Mouse (Mus musculus) forebrain, embryonic 11.5 days (tissue): ENCODE data around the gene Emg1. TPM values are rescaled to one million over a fixed set of nuclear protein-coding genes. Genes with fewer than 3 reads are reported as not detected.

Experiments
- ATAC-seq: fragments of 200-750 bp; cut with Nextera tagmentation; replicated peaks from 2 replicates; pipeline ENCODE4 v1.8.0; 2017; ENCODE audit warnings: moderate TSS enrichment; ENCODE audit not compliant: low FRiP score
- DNase-seq: peaks from one replicate; pipeline ENCODE4 v3.0.0-alpha.2; 2017; ENCODE audit warnings: low spot score
- H3K27ac ChIP-seq: fragments of 300-500 bp; sonication (generic); 2 replicates; pipeline ENCODE4 v1.5.1; 2014; ENCODE audit warnings: low read depth, low read length
- H3K27me3 ChIP-seq: fragments of 300-500 bp; sonication (generic); 2 replicates; pipeline ENCODE4 v1.6.1; 2014; ENCODE audit warnings: mild to moderate bottlenecking, low read length, mixed read lengths; ENCODE audit not compliant: control insufficient read depth, insufficient read depth
- H3K36me3 ChIP-seq: fragments of 300-500 bp; sonication (generic); 2 replicates; pipeline ENCODE4 v1.6.1; 2014; ENCODE audit warnings: mild to moderate bottlenecking, low read length, moderate library complexity, mixed read lengths; ENCODE audit not compliant: control insufficient read depth, insufficient read depth
- H3K4me1 ChIP-seq: fragments of 300-500 bp; sonication (generic); replicated peaks from 2 replicates; pipeline ENCODE4 v1.6.1; 2014; ENCODE audit warnings: low read length, mixed read lengths; ENCODE audit not compliant: control insufficient read depth, insufficient read depth
- H3K4me2 ChIP-seq: fragments of 300-500 bp; sonication (generic); 2 replicates; pipeline ENCODE4 v1.6.1; 2014; ENCODE audit warnings: low read depth, mild to moderate bottlenecking, low read length, moderate library complexity, mixed read lengths; ENCODE audit not compliant: severe bottlenecking
- H3K4me3 ChIP-seq: fragments of 300-500 bp; sonication (generic); 2 replicates; pipeline ENCODE4 v1.5.1; 2014; ENCODE audit warnings: low read depth, low read length
- H3K9ac ChIP-seq: fragments of 300-500 bp; sonication (generic); 2 replicates; pipeline ENCODE4 v1.6.1; 2014; ENCODE audit warnings: low read length
- H3K9me3 ChIP-seq: fragments of 300-500 bp; sonication (generic); 2 replicates; pipeline ENCODE4 v1.6.1; 2016; ENCODE audit warnings: low read length, mixed read lengths; ENCODE audit not compliant: control insufficient read depth
- WGBS: fragments of 180-500 bp; shearing (Covaris S2); extraction: QIAGEN DNeasy Blood & Tissue Kit; methylation state at CpG from one replicate; pipeline ENCODE4 v1.1.7; 2014; 5-methylcytosine and 5-hydroxymethylcytosine counted together
- polyA plus RNA-seq: library from polyadenylated mRNA; unstranded; fragments of >200 nt; fragmentation: Nextera tagmentation; extraction: Ambion mirVana; gene quantifications from 2 replicates; pipeline ENCODE4 v1.2.1, GENCODE M21; 2014

Gene Emg1
- polyA plus RNA-seq, 1 experiment from 2014 or later, result 228 TPM

DNA sequence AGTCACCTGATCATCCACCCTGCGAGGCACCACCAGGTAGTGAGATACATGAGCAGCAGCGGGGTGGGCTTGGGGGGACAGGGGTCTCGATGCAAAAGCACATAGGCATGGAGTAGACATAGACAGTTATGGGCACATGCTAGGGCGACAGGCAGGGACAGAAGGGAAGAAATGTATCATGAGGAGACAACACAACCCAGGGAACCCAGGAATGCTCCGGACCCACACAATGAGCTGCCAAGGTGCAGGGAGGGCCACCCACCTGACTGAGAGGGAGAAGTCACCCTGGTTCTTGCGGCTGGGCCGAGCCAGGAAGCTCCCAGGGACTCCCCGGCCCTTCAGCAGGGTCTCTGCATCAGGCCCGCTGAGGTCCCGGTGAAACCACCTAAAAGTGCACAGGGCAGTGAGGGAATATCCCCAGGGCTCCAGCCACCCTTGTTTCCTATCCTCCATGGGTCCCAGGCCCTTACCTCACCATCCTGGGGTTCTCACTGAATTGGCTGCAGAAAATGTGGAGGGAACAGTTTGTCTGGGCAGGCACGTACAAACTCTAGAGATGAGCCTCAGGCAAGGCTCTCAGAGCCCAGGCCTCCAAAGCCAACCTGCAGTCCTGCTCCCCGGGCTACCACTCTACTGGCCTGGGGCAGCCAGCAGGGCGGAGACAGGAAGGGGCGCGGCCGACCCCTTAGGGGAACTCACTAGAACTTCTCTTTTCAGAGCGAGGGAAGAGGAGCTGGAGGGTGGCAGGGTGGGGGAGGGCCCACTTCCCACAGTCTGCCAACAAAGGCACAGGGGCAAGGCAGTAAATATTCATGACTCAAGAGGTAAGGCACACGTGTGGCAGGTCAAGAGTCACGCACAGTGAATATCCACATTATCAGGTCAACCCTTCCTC, 20.7 kb upstream of the Emg1 start:
- no peak overlapping the region for H3K9ac ChIP-seq
- no peaks in the 10 kb centered on the region for H3K9me3 ChIP-seq
- no peak overlapping the region for H3K27ac ChIP-seq
- H3K4me1 ChIP-seq, result no peaks in the 10 kb centered on the region
- no peak overlapping the region for H3K4me2 ChIP-seq
- no peaks in the 10 kb centered on the region for H3K36me3 ChIP-seq
- ATAC-seq (no peak), DNase-seq (no peak)
- H3K4me3 ChIP-seq, result no peak overlapping the region
- no peaks in the 10 kb centered on the region for H3K27me3 ChIP-seq
- 60% methylated on average over 19 of the region's 19 CpGs for WGBS

DNA sequence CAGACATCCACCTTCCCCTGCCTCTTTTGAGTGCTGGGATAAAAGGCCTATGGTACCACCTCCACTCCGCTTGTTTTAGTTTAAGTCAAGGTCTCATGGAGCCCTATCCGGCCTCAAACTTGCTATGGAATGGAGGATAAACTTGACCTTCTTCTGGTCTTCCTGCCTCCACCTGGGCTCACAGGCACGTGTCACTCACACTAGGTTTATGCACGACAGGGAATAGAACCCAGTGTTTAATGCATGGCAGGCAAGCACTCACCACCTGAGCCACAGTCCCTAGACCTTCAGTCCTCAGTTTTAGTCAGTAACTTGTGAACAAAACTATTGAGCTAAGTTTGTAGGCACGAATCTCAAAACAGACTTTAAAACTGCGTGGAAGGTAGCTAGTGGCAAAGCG, 19.1 kb upstream of the Emg1 start:
- 90% methylated on average over 7 of the region's 7 CpGs for WGBS
- no peak overlapping the region for H3K4me2 ChIP-seq
- H3K36me3 ChIP-seq, result no peaks in the 10 kb centered on the region
- H3K27ac ChIP-seq, result no peak overlapping the region
- H3K4me1 ChIP-seq, result no peaks in the 10 kb centered on the region
- no peak overlapping the region for H3K9ac ChIP-seq
- H3K4me3 ChIP-seq, result no peak overlapping the region
- ATAC-seq (no peak), DNase-seq (no peak)
- H3K9me3 ChIP-seq, result no peaks in the 10 kb centered on the region
- H3K27me3 ChIP-seq, result no peaks in the 10 kb centered on the region

DNA sequence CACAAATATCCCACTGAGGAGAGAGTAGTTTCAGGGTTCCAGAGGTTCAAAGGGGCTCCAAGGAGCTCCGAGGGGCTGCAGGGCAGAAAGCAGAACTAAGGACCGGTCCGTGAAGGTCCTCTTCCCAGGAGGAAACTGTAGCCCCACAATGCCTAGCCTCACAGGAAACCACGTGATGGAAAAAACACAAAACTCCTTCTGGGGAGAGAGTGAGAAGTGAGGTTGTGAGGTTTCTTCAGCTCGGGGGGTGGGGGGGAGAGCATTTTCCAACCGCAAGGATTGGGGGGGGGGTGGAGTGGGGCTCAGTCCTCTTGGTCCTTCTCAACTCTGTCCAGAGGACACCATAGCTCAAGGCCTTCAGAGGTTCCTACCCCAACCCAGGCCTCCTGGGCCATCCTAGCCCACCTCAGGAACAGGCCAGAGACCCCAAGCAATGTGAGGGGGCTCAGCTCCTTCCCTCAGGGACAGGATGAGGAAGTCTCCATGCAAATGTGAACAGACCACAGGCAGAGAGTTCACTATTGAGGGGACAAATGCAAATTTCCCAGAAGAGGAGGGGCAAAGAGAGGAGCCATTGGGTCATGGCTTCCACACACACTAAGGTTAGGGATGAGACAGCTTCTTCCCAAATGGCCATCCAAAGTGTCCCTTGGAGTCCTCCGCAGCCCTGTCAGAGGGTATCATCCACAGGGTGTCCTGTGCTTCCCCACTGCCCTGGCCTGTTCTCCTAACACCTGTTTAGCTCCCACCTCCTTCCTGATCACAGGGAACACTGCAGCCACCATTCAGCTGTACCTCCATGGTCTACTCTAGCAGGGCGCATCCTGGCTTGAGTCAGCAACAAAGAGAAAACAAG, 18.1 kb upstream of the Emg1 start:
- H3K4me3 ChIP-seq, result no peak overlapping the region
- H3K27me3 ChIP-seq, result no peaks in the 10 kb centered on the region
- H3K9me3 ChIP-seq, result no peaks in the 10 kb centered on the region
- WGBS, result 91% methylated on average over 8 of the region's 8 CpGs
- no peak overlapping the region for H3K9ac ChIP-seq
- H3K27ac ChIP-seq, result no peak overlapping the region
- no peaks in the 10 kb centered on the region for H3K4me1 ChIP-seq
- ATAC-seq (no peak), DNase-seq (no peak)
- H3K4me2 ChIP-seq, result no peak overlapping the region
- no peaks in the 10 kb centered on the region for H3K36me3 ChIP-seq

DNA sequence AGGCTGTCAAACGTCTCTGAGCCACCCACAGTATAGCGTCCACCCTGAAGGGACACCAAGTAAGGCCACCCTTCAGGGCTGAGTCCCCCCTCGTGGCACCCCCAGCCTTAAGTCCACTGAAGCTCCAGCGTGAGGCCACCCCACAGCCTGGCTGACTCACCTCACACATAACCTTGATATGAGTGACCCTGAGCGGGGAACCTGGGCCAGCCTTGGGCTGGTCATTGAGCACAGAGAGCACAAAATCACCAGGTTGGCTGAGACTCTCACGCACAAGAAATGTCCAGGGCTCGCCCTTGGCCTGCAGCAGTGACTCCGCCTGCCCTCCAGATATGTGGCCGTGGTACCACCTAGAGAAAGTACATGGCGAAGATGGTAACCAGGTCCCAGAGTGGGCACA, 16.6 kb upstream of the Emg1 start:
- DNase-seq (no peak), ATAC-seq (no peak)
- H3K27ac ChIP-seq, result no peak overlapping the region
- no peaks in the 10 kb centered on the region for H3K9me3 ChIP-seq
- H3K4me3 ChIP-seq, result no peak overlapping the region
- H3K9ac ChIP-seq, result no peak overlapping the region
- no peaks in the 10 kb centered on the region for H3K4me1 ChIP-seq
- 92% methylated on average over 10 of the region's 10 CpGs for WGBS
- no peak overlapping the region for H3K4me2 ChIP-seq
- no peaks in the 10 kb centered on the region for H3K27me3 ChIP-seq
- H3K36me3 ChIP-seq, result no peaks in the 10 kb centered on the region

DNA sequence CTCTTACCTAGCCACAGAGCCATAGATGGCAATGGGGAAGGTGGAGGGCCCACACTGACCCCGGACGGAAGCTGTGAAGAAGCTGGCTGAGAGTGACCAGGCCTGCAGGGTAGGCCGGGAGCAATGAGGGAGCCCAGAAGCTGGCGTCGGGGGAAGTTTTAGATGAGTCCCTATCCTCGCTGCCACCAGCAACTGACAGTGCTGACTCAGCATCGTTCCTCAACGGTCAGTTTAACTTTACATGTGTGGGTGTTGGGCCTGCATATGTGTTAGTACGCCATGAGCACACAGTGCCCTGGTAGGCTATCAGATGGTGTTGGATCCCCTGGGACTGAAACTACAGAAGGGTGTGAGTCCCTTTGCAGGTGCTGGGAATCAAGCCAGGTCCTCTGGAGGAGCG, 12.5 kb upstream of the Emg1 start:
- Histone ChIP-seq H3K9me3 (no peaks in the 10 kb centered on the region), H3K9ac (no peak overlapping the region), H3K27me3 (no peaks in the 10 kb centered on the region), H3K4me3 (no peak overlapping the region), H3K36me3 (no peaks in the 10 kb centered on the region), H3K4me1 (no peaks in the 10 kb centered on the region), H3K4me2 (no peak overlapping the region), H3K27ac (no peak overlapping the region)
- DNase-seq, result no peak
- no peak for ATAC-seq
- 91% methylated on average over 10 of the region's 10 CpGs for WGBS

DNA sequence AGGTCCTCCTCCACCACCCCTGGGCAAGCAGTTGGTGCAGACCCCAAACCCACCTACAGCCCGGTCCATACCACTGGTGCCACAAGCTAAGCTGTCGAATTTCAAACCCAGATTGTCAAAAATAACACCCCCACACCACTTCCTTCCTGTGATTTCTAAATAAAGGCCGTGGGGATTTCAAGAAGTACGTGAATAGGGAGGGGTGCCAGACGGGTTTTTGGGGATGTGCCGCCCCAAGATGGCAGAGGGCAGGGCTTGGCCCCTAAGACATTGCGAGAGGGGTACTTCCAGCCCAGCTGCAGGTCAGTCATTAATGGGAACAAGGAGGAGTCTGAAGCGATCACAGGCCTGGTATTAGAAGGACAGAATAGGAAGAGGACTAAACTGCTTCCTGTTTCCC, 11.6 kb upstream of the Emg1 start:
- no peaks in the 10 kb centered on the region for H3K9me3 ChIP-seq
- H3K4me2 ChIP-seq, result no peak overlapping the region
- no peaks in the 10 kb centered on the region for H3K4me1 ChIP-seq
- no peak for ATAC-seq
- no peak overlapping the region for H3K4me3 ChIP-seq
- WGBS, result 82% methylated on average over 8 of the region's 8 CpGs
- H3K27me3 ChIP-seq, result no peaks in the 10 kb centered on the region
- H3K9ac ChIP-seq, result no peak overlapping the region
- no peak for DNase-seq
- H3K36me3 ChIP-seq, result no peaks in the 10 kb centered on the region
- H3K27ac ChIP-seq, result no peak overlapping the region

DNA sequence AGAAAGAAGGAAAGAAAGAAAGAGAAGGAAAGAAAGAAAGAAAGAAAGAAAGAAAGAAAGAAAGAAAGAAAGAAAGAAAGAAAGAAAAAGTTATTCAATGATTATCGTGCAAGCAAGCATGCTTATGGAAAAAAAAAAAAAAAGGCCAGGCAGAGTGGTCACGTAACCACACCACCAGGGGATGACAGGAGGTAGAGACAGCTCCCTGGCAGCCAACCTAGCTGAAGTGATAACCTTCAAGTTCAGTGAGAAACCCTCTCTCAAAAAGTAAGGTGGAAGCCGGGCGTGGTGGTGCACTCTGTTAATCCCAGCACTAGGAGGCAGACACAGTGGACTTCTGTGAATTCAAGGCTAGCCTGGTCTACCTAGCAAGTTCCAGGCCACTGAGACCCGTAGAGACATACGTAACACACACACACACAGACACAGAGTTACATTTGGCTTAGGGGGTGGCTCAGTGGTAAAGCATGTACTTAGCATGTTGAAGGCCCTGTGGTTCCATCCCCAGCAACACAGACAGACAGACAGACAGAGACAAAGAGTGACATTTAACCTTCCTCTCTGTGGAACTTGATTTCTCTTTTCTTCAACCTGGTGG, 11.0 kb upstream of the Emg1 start:
- no peak overlapping the region for H3K27ac ChIP-seq
- ATAC-seq (no peak), DNase-seq (no peak)
- H3K27me3 ChIP-seq, result no peaks in the 10 kb centered on the region
- no peaks in the 10 kb centered on the region for H3K36me3 ChIP-seq
- no peak overlapping the region for H3K4me2 ChIP-seq
- H3K9ac ChIP-seq, result no peak overlapping the region
- no peaks in the 10 kb centered on the region for H3K9me3 ChIP-seq
- H3K4me3 ChIP-seq, result no peak overlapping the region
- H3K4me1 ChIP-seq, result no peaks in the 10 kb centered on the region
- WGBS, result 87% methylated on average over 6 of the region's 6 CpGs

DNA sequence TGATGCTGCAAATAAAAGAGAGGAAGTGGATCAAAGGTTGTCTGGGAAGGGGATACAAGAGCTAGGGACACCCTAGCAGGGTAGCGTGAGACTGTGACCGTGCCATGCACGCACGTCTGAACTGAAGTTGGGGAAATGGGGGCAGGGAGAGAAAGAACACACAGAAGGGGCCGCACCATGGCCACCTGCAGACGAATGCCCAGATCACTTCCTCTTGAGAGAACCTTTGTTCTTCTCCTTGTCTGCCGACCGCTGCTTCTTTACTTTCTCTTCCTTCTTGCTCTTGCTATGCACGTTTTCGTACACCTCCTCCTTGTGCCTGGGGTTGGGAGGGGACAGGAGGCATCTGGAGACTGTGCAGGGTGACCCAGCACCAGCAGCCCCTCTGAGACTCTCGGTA, 8.9 kb upstream of the Emg1 start:
- H3K27me3 ChIP-seq, result no peaks in the 10 kb centered on the region
- H3K36me3 ChIP-seq, result peaks cover 5% of the 10 kb centered on the region; the same call in 1 of the 2 replicates
- no peak for ATAC-seq
- 60% methylated on average over 11 of the region's 11 CpGs for WGBS
- no peak overlapping the region for H3K27ac ChIP-seq
- H3K4me1 ChIP-seq, result no peaks in the 10 kb centered on the region
- DNase-seq, result no peak
- no peaks in the 10 kb centered on the region for H3K9me3 ChIP-seq
- no peak overlapping the region for H3K4me2 ChIP-seq
- no peak overlapping the region; the same call in 1 of the 2 replicates for H3K9ac ChIP-seq
- H3K4me3 ChIP-seq, result no peak overlapping the region
